In the genomic region with DNA sequence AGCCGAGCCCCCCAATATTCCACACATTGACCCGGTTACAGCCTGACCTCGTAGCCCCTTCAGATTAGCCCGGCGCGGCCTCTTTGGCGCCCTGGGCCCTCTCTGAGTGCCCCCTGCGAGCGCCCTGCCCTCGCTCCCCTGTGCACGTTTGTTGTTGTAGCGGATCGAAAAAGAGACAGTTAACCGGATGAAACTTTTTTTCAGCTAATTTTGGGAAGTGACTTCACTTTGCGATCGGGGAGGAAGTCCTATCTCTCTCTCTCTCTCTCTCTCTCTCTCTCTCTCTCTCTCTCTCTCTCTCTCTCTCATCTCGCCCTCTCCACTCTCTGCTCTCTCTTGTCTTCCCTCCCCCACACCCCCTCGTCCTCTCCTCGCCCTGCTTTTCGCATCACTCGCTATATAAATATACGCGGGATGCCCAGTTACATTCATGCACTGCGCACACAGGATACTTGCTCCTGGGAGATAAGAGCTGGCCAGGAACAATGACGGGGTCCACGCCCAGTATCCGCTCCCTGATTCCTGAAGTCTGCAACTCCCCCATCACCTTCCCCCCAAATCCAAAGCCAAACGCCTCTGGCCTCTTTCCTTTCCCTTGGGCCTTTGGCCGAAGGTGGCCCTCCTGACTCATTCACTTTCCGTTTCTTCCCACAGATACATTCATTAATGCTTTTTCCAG, we compare ENCODE assay signal across 8 mouse cellular contexts. TPM values are rescaled to one million over a fixed set of nuclear protein-coding genes. Genes with fewer than 3 reads are reported as not detected.
DNase-seq lines count a peak whose midpoint lies in the region; ATAC-seq and TF ChIP-seq lines count a peak whose summit lies in the region.

No protein-coding gene starts in this region.

- H3K4me2 ChIP-seq in hindbrain, embryonic 12.5 days (replicated peaks): peak overlapping the region; percentile 92
- H3K4me2 ChIP-seq in limb, embryonic 15.5 days: peak overlapping the region; percentile 82
- H3K4me2 ChIP-seq in midbrain, embryonic 16.5 days (ENCODE audit: low read length): peak overlapping the region; percentile 99

- WGBS in forebrain, embryonic 10.5 days: under 1% methylated on average over 30 of the region's 30 CpGs
- whole genome bisulfite sequencing in hindbrain, embryonic 12.5 days: under 1% methylated on average over 30 of the region's 30 CpGs
- WGBS in limb, embryonic 15.5 days: under 1% methylated on average over 30 of the region's 30 CpGs
- 0% methylated on average over 30 of the region's 30 CpGs for WGBS in midbrain, embryonic 16.5 days

- H3K4me3 ChIP-seq in layer of hippocampus, adult 2 months: peak overlapping the region; percentile 58
- H3K4me3 ChIP-seq in forebrain, embryonic 10.5 days: peak overlapping the region; percentile 72
- peak overlapping the region; percentile 61 for H3K4me3 ChIP-seq in hindbrain, embryonic 12.5 days
- H3K4me3 ChIP-seq in limb, embryonic 15.5 days: peak overlapping the region; percentile 66
- H3K4me3 ChIP-seq in midbrain, embryonic 16.5 days (ENCODE audit: low read depth, low read length): peak overlapping the region; percentile 49

- no peak for ATAC-seq in hindbrain, embryonic 12.5 days (ENCODE audit: low FRiP score)
- ATAC-seq in limb, embryonic 15.5 days (ENCODE audit: insufficient number of reproducible peaks, low FRiP score, low TSS enrichment, low read depth): no peak
- peak; percentile 8; the same call in 1 of the 2 replicates for ATAC-seq in midbrain, embryonic 16.5 days

- TF ChIP-seq CTCF in layer of hippocampus, adult 2 months (conservative IDR thresholded peaks at IDR 0.05): no peak

- H3K9ac ChIP-seq in hindbrain, embryonic 12.5 days: peak overlapping the region; percentile 84
- H3K9ac ChIP-seq in limb, embryonic 15.5 days: peak overlapping the region; percentile 75
- H3K9ac ChIP-seq in midbrain, embryonic 16.5 days (ENCODE audit: low read depth, low read length): peak overlapping the region; percentile 68

- peak overlapping the region; percentile 88 for H3K27ac ChIP-seq in layer of hippocampus, adult 2 months
- peak overlapping the region; percentile 87 for H3K27ac ChIP-seq in forebrain, embryonic 10.5 days
- peak overlapping the region; percentile 82 for H3K27ac ChIP-seq in hindbrain, embryonic 12.5 days
- H3K27ac ChIP-seq in limb, embryonic 15.5 days: peak overlapping the region; percentile 93
- H3K27ac ChIP-seq in midbrain, embryonic 16.5 days (ENCODE audit: low read length): peak overlapping the region; percentile 44; the same call in 1 of the 2 replicates

- H3K4me1 ChIP-seq in forebrain, embryonic 10.5 days: peaks cover 65% of the 10 kb centered on the region
- peaks cover 47% of the 10 kb centered on the region for H3K4me1 ChIP-seq in hindbrain, embryonic 12.5 days
- peaks cover 62% of the 10 kb centered on the region for H3K4me1 ChIP-seq in limb, embryonic 15.5 days
- peaks cover 37% of the 10 kb centered on the region for H3K4me1 ChIP-seq in midbrain, embryonic 16.5 days (ENCODE audit: control insufficient read depth, insufficient read depth, low read length)

- H3K36me3 ChIP-seq in forebrain, embryonic 10.5 days (replicated peaks): no peaks in the 10 kb centered on the region
- no peaks in the 10 kb centered on the region for H3K36me3 ChIP-seq in hindbrain, embryonic 12.5 days
- H3K36me3 ChIP-seq in limb, embryonic 15.5 days: no peaks in the 10 kb centered on the region
- no peaks in the 10 kb centered on the region for H3K36me3 ChIP-seq in midbrain, embryonic 16.5 days (ENCODE audit: control insufficient read depth, insufficient read depth, low read length)

- no peak for DNase-seq in layer of hippocampus, adult 2 months (ENCODE audit: low spot score in 2 of 2)
- DNase-seq in layer of hippocampus, postnatal 14 days (ENCODE audit: low spot score in 2 of 2): no peak
- DNase-seq in forebrain, embryonic 10.5 days (ENCODE audit: extremely low spot score, low spot score): peak; percentile 47
- no peak for DNase-seq in layer of hippocampus, adult 8-10 months (ENCODE audit: low spot score in 2 of 2)
- no peak for DNase-seq in testis, postnatal 14 days (ENCODE audit: low spot score)

- H3K9me3 ChIP-seq in forebrain, embryonic 10.5 days: no peaks in the 10 kb centered on the region
- no peaks in the 10 kb centered on the region; the same call in 1 of the 2 replicates for H3K9me3 ChIP-seq in hindbrain, embryonic 12.5 days (replicated peaks)
- H3K9me3 ChIP-seq in limb, embryonic 15.5 days: no peaks in the 10 kb centered on the region
- H3K9me3 ChIP-seq in midbrain, embryonic 16.5 days (replicated peaks; ENCODE audit: control insufficient read depth, low read length, poor library complexity, severe bottlenecking): no peaks in the 10 kb centered on the region

- peaks cover 100% of the 10 kb centered on the region for H3K27me3 ChIP-seq in forebrain, embryonic 10.5 days (ENCODE audit: poor library complexity, severe bottlenecking)
- H3K27me3 ChIP-seq in hindbrain, embryonic 12.5 days: peaks cover 91% of the 10 kb centered on the region
- H3K27me3 ChIP-seq in limb, embryonic 15.5 days: peaks cover 36% of the 10 kb centered on the region
- H3K27me3 ChIP-seq in midbrain, embryonic 16.5 days (ENCODE audit: control insufficient read depth, insufficient read depth, low read depth, low read length): peaks cover 37% of the 10 kb centered on the region

RNA-seq across cellular contexts. Expression of gene Fli1, which starts 1.3 kb away (rescaled TPM):
- total RNA-seq in layer of hippocampus, adult 2 months (2021): 1 to 10 TPM; 4.0 to 4.3 TPM
- 1 to 10 TPM; 6.1 to 6.7 TPM for total RNA-seq in layer of hippocampus, postnatal 14 days (2021)
- 22.5 and 24.5 TPM in 2 replicates for polyA plus RNA-seq in forebrain, embryonic 10.5 days (2016; fragmentation: Nextera tagmentation; extraction: Ambion mirVana)
- 24.4 and 26.4 TPM in 2 replicates for polyA plus RNA-seq in hindbrain, embryonic 12.5 days (2016; fragmentation: Nextera tagmentation; extraction: Ambion mirVana)
- 21.3 and 23.4 TPM in 2 replicates for polyA plus RNA-seq in limb, embryonic 15.5 days (2015; fragmentation: Nextera tagmentation; extraction: Ambion mirVana)
- polyA plus RNA-seq in midbrain, embryonic 16.5 days (2015; fragmentation: Nextera tagmentation; extraction: Ambion mirVana): 6.0 and 7.2 TPM in 2 replicates
- total RNA-seq in layer of hippocampus, adult 8-10 months (2022): 10 to 100 TPM in 1 of 4 experiments, 1 to 10 TPM in 3; 4.4 to 11.1 (median 6.3) TPM
